Mouse (Mus musculus) right cerebral cortex, postnatal 14 days (tissue): ENCODE data around the gene Lrrc4b.

Source experiments
- DNase-seq: peaks from one replicate; pipeline ENCODE4 v3.0.0; 2022

Gene Lrrc4b

DNA sequence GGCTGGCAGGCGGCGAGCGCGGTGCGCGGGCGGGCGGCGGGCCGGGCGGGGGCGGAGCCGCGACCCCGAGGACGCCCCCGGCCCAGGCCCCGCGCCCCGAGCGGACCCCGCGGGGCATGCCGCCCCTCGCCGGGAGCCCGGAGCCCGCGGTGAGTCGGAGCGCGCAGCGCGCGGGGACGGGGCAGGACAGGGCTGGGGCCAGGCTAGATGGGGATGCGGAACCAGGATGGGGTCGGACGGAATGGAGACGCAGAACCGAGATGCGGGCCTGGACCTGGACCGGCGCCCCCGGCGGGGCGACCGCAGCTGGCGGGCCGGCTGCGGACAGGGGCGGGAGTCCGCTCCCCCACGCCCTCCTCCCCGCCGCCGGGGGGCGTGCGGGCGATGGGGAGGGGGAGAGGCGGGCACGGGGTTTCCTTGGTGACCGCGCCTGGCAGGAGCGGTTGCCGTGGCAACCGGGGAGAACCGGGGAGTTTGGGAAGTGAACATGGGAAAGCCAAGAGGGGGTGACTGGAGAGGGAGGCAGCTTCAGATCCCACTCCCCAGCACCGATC, at the start of gene Lrrc4b:
Lrrc4b (plus strand) TSS at position 51 of the 554 bp plus-strand sequence.
- DNase-seq = peak; percentile 85

DNA sequence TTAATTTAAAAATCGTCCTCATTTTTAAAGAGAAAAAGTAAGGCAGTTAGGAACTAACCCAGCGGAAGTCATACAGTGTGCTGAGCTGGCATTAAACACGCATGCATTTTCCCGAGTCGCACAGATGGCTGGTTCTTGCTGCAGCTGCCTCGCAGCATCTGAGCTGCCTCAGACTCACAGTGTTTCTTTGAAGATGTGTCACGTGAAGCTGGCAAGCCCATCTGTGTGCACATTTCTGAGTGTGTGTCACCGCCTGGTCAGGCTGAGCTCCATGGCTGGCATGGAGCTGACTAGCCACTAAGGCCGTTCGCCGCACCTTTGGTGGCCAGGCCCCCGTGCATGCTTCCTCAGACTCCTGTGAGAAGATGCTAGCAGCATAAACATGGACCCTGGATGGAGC, 46.3 kb upstream of the Lrrc4b start:
- peak; percentile 71 for DNase-seq

- peak; percentile 68 for DNase-seq
Measured at GRCm38 (mm10) chr7:44383980-44384715, 44.7 kb upstream of the Lrrc4b start, which contains the start of gene Syt3. Gene Syt3, plus strand, starts transcription at chr7:44384102.

- no peak for DNase-seq
Measured at GRCm38 (mm10) chr7:44384716-44385059, 44.1 kb upstream of the Lrrc4b start.

DNA sequence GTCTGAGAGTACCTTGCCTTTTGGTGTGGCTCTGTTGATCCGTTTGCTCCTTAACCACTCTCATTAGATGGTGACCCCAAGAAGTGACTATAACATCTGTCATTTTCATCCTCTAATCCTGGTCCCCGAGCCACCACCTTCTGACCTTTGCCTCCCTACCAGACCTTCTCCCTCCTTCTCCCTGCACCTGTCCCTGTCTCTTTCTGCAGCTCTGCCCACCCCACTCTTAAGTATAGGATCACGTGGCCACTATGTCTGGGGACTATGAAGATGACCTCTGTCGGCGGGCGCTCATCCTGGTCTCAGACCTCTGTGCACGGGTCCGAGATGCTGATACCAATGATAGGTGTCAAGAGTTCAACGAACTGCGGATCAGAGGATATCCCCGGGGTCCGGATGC, 43.1 kb upstream of the Lrrc4b start, which contains the start of gene 1700008O03Rik:
1700008O03Rik (minus strand) TSS at position 101 of the 400 bp plus-strand sequence.
- no peak for DNase-seq

DNA sequence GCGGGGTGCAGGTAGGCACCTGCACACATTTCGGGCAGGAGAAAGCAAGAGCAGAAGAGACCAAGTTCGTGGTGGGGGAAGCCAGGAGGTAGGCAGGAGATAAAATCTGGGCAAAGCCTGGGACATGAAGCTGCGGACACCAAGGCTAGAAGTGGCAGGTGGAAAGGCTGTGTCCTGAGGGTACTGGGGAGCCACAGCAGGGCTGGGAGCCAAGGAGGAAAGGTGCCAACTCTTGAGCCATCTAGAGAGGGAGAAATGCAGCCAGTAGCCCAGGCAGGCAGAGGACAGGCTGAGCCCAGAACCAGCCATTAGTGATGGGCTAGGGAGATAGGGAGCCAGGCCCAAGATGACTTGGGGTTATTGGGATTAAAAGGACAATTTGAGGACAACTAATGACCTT, 37.0 kb upstream of the Lrrc4b start:
- DNase-seq = no peak

DNA sequence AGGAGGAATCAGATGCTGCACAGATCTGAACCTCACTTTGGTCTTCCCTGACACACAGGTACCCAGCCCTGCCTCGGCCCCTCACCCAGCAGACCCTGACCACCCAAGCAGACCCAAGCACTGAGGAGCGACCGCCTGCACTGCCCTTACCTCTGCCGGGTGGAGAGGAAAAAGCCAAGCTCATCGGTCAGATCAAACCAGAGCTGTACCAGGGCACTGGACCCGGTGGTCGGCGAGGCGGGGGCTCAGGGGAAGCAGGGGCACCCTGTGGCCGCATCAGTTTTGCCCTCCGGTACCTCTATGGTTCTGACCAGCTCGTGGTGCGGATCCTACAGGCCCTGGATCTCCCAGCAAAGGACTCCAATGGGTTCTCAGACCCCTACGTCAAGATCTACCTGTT, 36.5 kb upstream of the Lrrc4b start:
- DNase-seq = no peak

- DNase-seq = no peak
Measured at GRCm38 (mm10) chr7:44393284-44393683, 35.5 kb upstream of the Lrrc4b start.

GRCm38 (mm10) chr7:44398570-44398969, 30.2 kb upstream of the Lrrc4b start:
- DNase-seq = peak; percentile 60

DNA sequence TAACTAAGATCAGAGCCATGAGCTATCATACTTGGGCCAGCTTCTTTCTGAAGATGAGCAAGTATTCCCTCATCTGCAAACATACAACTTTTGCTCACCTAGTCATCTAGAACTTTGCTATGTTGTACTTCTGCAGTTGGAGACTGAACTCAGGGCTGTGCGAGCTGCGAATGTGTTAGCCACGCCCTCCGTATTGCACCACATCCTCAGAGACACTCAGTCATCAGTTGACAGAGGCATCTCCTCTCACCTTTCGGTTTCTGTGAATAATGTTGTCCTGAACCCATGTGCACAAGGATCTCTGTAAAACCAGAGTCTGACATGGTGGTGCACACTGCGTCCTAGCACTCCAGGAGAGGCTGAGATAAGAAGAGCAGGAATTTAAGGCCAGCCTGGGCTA, 27.1 kb upstream of the Lrrc4b start:
- DNase-seq = no peak

- DNase-seq = peak; percentile 96
Measured at GRCm38 (mm10) chr7:44405346-44406014, 23.3 kb upstream of the Lrrc4b start.

DNA sequence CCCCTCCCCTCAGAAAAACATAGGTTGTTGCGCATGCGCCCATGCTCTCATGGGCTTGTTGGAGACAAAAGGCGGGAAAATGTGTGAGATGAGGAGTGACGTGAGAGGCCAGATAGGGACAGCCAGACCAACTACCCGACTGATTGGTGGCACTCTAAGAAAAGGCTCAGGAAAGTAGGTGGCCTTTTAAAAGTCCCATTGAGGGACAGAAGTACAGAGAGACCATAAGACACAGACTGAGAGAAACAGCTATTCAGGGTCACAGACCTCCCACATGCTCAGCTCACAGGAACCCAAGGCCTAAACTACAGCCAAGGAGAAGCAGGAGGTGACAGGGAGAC, 22.8 kb upstream of the Lrrc4b start:
- no peak for DNase-seq

DNA sequence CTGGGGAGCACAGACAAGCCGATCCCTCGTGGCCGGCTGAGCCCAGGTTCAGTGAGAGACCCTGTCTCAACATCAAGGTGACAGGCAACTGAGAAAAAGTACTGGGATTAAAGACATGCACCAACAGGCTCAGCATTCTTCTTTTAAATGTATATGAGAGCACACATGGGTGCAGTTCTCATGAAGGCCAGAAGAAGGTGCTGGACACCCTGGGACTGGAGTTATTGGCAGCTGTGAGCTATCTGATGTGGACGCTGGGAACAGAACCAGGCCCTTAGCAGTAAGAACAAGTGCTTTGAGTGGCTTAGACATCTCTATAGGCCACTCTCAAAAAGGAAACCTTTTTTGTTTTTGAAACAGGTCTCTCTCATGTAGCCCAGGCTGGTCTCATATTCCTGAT, 17.7 kb upstream of the Lrrc4b start:
- DNase-seq = no peak

DNA sequence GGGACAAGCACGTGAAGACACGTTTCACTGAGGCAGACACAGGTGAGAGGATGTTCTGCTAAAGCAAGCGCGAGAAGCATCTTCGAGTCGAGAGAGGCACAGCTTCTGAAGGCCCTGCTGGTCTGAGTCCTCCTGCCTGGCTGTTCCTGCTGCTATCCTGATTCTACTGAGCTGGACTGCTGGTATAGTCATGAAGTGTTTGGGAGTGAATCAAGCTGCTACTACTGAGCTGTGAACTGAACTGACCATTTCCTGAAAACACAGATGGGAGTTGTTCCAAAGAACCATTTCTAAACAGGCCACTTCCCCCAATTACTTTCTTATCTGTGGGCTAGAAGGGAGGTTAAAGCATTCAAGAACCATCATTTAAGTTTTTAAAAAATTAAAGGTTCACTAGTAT, 15.5 kb upstream of the Lrrc4b start:
- no peak for DNase-seq

DNA sequence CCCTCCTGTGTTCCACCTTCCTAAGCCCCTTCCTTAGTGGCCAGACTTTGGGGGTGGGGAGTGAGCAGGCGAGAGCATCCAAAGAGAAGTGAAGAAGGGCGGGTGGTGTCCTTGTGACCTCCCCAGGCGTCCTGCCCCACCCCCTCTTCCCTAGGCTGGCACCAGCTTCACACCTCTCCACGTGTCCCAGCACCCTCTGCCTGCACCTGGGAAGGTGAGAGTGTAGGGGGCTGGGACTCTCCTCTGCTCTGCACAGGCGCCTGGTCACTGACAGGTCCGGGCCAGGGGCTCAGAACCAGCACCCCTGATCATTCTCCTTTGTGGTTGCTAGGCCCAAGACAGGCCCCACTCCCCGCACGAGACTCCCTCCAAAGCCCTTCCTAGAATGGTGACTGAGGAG, 1.2 kb upstream of the Lrrc4b start:
- DNase-seq = no peak

DNA sequence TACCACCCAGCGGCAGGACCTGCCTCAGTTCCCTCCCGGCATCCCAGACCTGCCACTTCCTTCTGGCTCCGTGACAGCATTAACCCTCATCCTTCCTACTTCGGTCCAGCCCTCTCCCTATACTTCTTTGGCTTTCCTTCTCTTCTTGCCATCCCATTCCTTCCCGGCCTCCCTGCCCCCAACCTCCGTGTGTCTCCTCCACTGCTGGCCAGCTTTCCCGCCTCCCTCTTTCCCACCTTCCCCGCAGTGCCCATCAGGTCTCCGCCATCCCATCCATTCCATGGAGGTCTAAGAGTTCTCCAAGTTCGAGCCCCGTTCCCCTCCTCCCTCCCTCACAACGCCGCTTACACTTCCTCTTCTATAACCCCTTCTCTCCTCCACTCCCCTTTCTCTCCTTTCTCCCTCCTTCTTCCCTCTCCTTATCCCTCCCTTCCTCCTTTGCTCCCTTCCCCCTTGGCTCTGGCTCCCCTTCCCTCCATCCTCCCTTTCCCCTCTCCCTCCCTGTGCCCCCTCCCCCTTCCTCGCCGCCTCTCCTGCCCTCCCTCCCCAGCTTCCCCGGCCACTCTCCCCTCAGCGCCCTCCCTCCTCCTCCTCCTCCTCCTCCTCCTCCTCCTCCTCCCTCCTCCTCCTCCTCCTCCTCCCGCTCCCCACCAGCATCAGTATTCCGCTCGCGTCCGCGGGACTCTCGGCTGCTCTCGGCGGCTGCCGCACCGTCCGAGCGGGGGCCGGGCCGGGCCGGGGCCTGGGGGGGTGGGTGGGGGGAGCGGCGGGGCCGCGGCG, 457 bp upstream of the Lrrc4b start:
- DNase-seq = peak; percentile 74

- peak; percentile 65 for DNase-seq
Measured at GRCm38 (mm10) chr7:44429534-44430488, 993 bp downstream of the Lrrc4b start.

DNA sequence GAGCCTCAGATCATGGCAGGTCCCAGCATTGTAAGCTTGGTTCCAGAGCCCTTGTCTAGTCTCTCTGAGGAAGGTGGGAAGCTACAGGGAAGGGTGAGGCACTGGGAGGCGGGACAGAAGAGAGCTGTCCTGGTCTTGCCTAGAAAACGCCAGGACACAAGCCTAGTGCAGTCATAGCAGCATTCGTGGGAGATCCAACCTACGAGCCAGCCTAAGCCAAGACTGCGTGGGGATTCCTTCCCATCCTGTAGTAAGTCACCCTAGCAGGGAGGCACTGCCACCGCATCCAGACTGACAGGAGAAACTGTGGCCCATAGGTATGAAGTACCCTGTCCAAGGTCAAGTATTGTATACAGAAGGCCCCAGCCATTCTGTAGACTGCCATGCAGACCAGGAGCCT, 3.7 kb downstream of the Lrrc4b start:
- DNase-seq = no peak

DNA sequence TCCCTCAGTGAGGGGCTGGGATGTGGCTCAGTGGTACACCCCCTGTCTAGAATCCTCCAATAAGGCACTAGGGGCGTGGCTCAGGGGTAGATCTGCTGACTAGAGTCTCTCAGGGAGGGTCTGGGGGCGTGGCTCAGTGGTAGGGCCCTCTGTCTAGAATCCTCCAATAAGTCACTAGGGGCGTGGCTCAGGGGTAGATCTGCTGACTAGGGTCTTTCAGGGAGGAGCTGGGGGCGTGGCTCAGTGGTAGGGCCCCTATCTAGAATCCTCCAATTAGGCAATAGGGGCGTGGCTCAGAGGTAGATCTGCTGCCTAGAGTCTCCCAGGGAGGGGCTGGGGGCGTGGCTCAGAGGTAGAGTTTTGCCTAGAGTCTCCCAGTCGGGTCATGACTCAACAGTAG, 4.6 kb downstream of the Lrrc4b start:
- DNase-seq = peak; percentile 56

DNA sequence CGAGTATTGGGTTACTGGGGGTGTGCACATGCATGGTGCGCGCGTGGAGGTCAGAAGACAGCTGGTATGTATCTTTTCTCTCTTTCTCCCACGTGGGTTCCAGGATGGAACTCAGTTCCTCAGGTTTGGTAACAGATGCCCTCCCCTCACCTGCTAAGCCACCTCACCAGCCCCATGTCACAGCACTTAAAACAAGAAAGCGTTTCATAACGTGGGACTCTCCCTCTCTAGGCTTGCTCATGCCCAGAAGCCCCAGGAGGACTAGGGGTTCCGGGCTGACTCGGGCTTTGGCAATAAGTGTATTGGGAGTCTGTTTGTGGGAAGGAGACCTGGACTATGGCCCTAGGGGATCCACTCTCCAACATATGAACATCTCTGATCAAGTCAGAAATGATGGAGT, 5.3 kb downstream of the Lrrc4b start:
- no peak for DNase-seq

DNA sequence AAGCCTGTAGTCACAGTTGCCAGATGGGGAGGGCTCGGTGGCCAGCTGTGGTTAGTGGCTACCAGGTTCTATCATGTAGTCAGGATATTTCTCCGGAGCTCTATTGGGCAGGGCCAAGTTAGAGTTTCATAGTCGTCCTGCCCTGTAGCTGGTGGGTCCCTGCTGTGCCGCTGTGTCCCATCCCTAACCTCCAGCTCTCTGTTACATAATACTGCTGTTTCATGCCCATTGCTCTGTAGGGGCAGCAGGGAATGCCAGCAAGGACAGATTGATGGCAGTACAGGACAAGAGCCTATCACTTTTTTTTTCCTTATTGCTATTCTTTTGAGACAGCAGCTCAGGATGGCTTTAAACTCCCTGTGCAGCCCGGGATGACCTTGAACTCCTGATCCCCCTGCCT, 7.0 kb downstream of the Lrrc4b start:
- DNase-seq = no peak

DNA sequence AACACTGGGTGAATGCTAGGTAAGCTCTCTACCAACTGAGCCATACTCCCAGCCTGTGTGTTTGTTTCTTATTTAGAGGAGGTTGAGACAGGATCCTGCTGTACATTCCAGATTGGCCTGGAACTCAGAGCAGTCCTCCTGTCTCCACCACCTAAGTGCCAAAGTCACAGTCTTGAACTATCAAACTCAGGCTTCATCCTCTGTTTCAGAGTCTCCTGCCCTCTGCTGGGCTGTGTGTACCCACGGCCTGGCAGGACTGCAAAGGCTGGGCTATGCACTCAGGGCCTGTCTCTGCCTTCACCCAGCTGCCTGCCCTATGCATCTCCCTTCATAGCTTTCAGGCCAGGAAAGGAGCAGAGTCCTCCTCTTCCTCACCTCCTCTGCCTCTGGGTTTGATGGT, 7.4 kb downstream of the Lrrc4b start:
- DNase-seq = no peak
